Mouse (Mus musculus) heart, embryonic 13.5 days (tissue): Measurements from ENCODE around the gene Ugt1a6b. TPM values are rescaled to one million over a fixed set of nuclear protein-coding genes. Genes with fewer than 3 reads are reported as not detected.
"Not testable (repeated sequence)": the region's sequence is repeated elsewhere in the genome, so short reads cannot be mapped to it uniquely, and the experiment has no call there.

Experiments used
- ATAC-seq: fragments of 200-750 bp; cut with Nextera tagmentation; 2 replicates; pipeline ENCODE4 v1.8.0; 2017; ENCODE audit warnings: moderate TSS enrichment; ENCODE audit not compliant: insufficient number of reproducible peaks, low FRiP score, low TSS enrichment; ENCODE audit errors: extremely low read depth
- H3K27ac ChIP-seq: fragments of 300-500 bp; sonication (generic); replicated peaks from 2 replicates; pipeline ENCODE4 v1.5.1; 2015; ENCODE audit warnings: moderate library complexity, mild to moderate bottlenecking, inconsistent platforms
- H3K27me3 ChIP-seq: fragments of 300-500 bp; sonication (generic); replicated peaks from 2 replicates; pipeline ENCODE4 v1.6.1; 2015; ENCODE audit warnings: mild to moderate bottlenecking, inconsistent platforms
- H3K36me3 ChIP-seq: fragments of 300-500 bp; sonication (generic); 2 replicates; pipeline ENCODE4 v1.6.1; 2015; ENCODE audit warnings: mild to moderate bottlenecking, inconsistent platforms
- H3K4me1 ChIP-seq: fragments of 300-500 bp; sonication (generic); 2 replicates; pipeline ENCODE4 v1.6.1; 2015; ENCODE audit warnings: inconsistent platforms
- H3K4me2 ChIP-seq: fragments of 300-500 bp; sonication (generic); 2 replicates; pipeline ENCODE4 v1.6.1; 2015; ENCODE audit warnings: inconsistent platforms, mild to moderate bottlenecking, moderate library complexity
- H3K4me3 ChIP-seq: fragments of 300-500 bp; sonication (generic); 2 replicates; pipeline ENCODE4 v1.5.1; 2015; ENCODE audit warnings: moderate library complexity, mild to moderate bottlenecking, inconsistent platforms
- H3K9ac ChIP-seq: fragments of 300-500 bp; sonication (generic); 2 replicates; pipeline ENCODE4 v1.6.1; 2015; ENCODE audit warnings: inconsistent platforms, mild to moderate bottlenecking, moderate library complexity
- H3K9me3 ChIP-seq: fragments of 300-500 bp; sonication (generic); 2 replicates; pipeline ENCODE4 v1.6.1; 2016; ENCODE audit warnings: inconsistent platforms
- WGBS: fragments of 180-500 bp; shearing (Covaris S2); methylation state at CpG from one replicate; pipeline ENCODE4 v1.1.7; 2015; ENCODE audit warnings: mixed read lengths; 5-methylcytosine and 5-hydroxymethylcytosine counted together
- polyA plus RNA-seq: library from polyadenylated mRNA; unstranded; fragments of >200 nt; fragmentation: Nextera tagmentation; extraction: Ambion mirVana; gene quantifications from 2 replicates; pipeline ENCODE4 v1.2.1, GENCODE M21; 2015

Ugt1a6b gene
- polyA plus RNA-seq: not detected in 2 replicates

DNA sequence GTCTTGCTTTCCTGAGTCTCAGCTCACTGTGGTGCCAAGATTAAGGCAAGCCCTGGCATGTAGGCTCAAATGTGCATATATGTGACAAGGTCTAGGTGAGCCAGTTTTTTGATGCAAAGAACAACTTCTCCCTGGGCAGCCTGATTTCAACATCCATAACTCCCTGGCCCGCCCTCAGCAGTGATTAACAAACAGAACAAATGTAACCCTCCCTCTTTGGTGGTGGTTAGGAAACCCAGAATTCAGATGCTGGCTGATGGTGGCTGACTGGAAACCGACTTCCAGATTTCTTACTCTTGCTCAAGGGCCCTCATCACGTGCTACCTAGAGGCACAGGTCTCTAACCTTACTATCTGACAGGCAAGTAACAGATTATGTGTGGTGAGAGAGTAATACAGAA lies at the start of gene Ugt1a6b:
Gene Ugt1a6b, plus strand, starts transcription at position 234 of the 400 bp plus-strand sequence.
- H3K27me3 ChIP-seq, H3K27ac ChIP-seq, H3K4me1 ChIP-seq, H3K36me3 ChIP-seq, H3K4me3 ChIP-seq, H3K4me2 ChIP-seq, H3K9me3 ChIP-seq, H3K9ac ChIP-seq, ATAC-seq: not testable (repeated sequence)
- 39% methylated on average over 3 of the region's 3 CpGs for WGBS

DNA sequence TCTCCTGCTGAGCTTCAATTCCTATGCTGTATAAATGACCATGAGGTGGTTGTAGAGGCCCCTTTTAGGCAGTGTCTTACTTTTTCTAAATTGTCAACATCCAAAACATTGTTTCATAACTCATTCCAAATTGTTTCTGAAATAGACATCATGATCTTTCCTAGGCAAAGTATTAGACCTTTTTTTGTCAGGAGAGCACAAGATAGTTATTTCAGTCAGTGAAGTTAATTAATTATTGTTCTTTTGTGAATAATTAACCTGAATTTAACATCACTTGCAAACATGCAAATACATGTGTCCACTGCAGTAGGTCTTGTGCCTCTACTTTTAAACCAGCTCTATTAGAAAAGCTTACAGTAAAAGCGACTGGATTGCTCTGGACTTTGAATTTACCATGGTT lies 48.0 kb upstream of the Ugt1a6b start, which contains the start of gene Ugt1a10:
Gene Ugt1a10, plus strand, starts transcription at position 301 of the 400 bp plus-strand sequence.
- Histone ChIP-seq H3K9ac (no peak within 1 kb of the TSS), H3K4me2 (no peak within 1 kb of the TSS), H3K4me3 (no peak within 1 kb of the TSS), H3K27ac (no peak within 1 kb of the TSS), H3K9me3 (no peaks in the 10 kb centered on the region), H3K4me1 (no peaks in the 10 kb centered on the region), H3K36me3 (no peaks in the 10 kb centered on the region), H3K27me3 (no peaks in the 10 kb centered on the region)
- 63% methylated on average over 1 of the region's 1 CpGs for WGBS
- ATAC-seq: no peak

DNA sequence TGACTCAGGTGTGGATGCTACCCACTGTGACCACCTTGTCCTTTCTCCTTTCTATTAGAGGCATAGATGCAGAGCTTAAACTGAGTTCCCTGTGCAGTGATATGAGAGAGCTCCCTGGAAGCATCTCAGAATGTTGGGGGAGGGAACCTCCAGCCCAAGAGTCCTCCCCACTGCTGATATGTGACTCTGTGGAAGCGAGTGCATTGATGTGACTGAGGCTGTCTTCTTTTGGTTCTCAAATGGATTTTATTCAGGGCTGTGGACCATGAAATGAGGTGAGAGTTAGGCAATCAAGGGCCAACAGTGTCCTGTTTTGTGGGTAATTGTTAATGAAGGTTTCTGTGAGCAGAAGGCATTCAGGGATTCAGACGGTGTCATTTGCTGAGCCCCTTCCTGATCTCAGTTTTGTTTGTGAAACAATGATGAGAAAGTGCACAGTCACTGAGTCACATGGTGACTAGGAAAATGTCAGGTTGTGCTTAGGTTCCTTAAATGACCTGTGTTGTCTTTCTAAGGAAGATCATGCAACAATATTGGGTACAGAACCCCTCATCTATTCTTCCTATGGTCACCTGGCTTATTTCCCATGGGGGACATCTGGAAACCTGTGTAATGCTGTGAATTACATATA lies 36.5 kb upstream of the Ugt1a6b start:
- not testable (repeated sequence) for H3K4me2 ChIP-seq, H3K9me3 ChIP-seq, ATAC-seq, H3K27ac ChIP-seq, H3K4me3 ChIP-seq, H3K9ac ChIP-seq, H3K27me3 ChIP-seq, H3K36me3 ChIP-seq, H3K4me1 ChIP-seq
- 76% methylated on average over 1 of the region's 2 CpGs for WGBS

DNA sequence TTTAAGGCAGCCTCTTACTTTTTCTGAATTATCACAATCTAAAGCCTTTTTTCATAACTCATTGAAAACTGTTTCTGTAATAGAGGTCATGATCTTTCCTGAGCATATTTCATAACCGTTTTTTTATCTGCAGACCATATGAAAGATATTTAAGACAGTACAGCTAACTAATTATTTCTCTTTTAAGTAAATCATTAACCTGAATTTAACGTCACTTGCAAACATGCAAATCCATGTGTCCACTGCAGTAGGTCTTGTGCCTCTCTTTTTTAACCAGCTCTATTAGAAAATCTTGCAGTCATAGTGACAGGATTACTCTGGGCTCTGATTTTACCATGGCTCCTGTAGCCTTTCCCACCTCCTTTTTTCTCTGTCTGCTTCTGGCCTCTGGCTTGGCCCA lies 32.6 kb upstream of the Ugt1a6b start, which contains the start of gene Ugt1a9:
Gene Ugt1a9, plus strand, starts transcription at position 306 of the 400 bp plus-strand sequence.
- Histone ChIP-seq H3K4me1 (no peaks in the 10 kb centered on the region), H3K4me3 (no peak within 1 kb of the TSS), H3K9ac (no peak within 1 kb of the TSS), H3K27ac (no peak within 1 kb of the TSS), H3K36me3 (no peaks in the 10 kb centered on the region), H3K27me3 (no peaks in the 10 kb centered on the region), H3K9me3 (no peaks in the 10 kb centered on the region), H3K4me2 (no peak within 1 kb of the TSS)
- 70% methylated on average over 2 of the region's 2 CpGs for WGBS
- no peak for ATAC-seq

DNA sequence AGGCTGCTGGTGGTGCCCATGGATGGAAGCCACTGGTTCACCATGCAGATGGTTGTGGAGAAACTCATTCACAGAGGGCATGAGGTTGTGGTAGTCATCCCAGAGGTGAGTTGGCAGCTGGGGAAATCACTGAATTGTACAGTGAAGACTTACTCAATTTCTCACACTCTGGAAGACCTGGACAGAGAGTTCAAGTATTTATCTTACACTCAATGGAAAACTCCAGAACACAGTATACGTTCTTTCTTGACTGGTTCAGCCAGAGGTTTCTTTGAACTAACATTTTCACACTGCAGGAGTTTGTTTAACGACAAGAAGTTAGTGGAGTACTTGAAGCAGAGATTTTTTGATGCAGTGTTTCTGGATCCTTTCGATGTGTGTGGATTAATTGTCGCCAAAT lies 32.1 kb upstream of the Ugt1a6b start:
- ATAC-seq: no peak
- Histone ChIP-seq H3K4me3 (no peak overlapping the region), H3K4me2 (no peak overlapping the region), H3K9ac (no peak overlapping the region), H3K4me1 (no peaks in the 10 kb centered on the region), H3K27me3 (no peaks in the 10 kb centered on the region), H3K36me3 (no peaks in the 10 kb centered on the region), H3K27ac (no peak overlapping the region), H3K9me3 (no peaks in the 10 kb centered on the region)
- WGBS: 68% methylated on average over 4 of the region's 4 CpGs

DNA sequence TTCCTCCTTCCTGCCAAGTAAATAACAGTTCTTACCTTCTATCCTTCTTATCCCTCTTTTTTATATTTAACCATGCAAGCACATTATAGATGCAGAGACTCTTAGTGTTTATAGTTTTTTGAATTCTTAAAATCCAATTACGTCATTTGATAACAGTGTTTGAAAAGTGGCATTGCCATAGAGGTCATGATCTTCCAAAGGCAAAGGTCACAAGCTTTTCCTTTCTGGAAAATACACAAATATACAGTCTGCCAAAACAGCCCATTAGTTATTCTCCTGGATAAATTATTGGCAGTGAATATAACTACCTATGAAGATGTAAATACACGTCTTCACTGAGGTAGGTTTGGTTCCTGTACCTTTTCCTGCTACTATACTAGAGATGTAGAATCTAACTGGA lies 28.6 kb upstream of the Ugt1a6b start:
- H3K9me3 ChIP-seq: no peaks in the 10 kb centered on the region
- ATAC-seq: no peak
- no peak overlapping the region for H3K27ac ChIP-seq
- 74% methylated on average over 2 of the region's 2 CpGs for WGBS
- no peaks in the 10 kb centered on the region for H3K27me3 ChIP-seq
- no peaks in the 10 kb centered on the region for H3K4me1 ChIP-seq
- no peaks in the 10 kb centered on the region for H3K36me3 ChIP-seq
- no peak overlapping the region for H3K9ac ChIP-seq
- no peak overlapping the region for H3K4me2 ChIP-seq
- no peak overlapping the region for H3K4me3 ChIP-seq

DNA sequence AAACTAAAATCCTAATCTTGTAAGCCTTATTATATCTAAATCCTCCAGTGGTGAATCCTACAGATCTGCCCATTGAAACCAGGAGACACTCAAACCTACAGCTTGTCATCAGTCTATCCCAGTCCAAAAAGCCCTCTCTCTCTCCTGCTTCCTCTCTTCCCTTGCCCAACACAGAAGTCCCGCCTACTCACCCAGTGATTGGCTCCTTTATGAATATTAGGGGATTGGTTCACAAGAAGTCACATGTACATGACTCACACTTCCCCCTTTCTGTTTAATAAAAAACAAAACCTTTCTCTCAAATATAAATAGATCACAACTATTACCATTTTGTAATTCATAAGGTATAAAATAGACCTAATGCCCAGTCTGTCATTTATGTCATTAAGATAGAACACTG lies 25.9 kb upstream of the Ugt1a6b start:
- no peak overlapping the region for H3K27ac ChIP-seq
- H3K9ac ChIP-seq: no peak overlapping the region
- no peaks in the 10 kb centered on the region for H3K27me3 ChIP-seq
- no peaks in the 10 kb centered on the region for H3K4me1 ChIP-seq
- ATAC-seq: no peak
- no peaks in the 10 kb centered on the region for H3K9me3 ChIP-seq
- H3K4me2 ChIP-seq: no peak overlapping the region
- no peak overlapping the region for H3K4me3 ChIP-seq
- WGBS: 81% methylated on average over 1 of the region's 1 CpGs
- H3K36me3 ChIP-seq: no peaks in the 10 kb centered on the region

DNA sequence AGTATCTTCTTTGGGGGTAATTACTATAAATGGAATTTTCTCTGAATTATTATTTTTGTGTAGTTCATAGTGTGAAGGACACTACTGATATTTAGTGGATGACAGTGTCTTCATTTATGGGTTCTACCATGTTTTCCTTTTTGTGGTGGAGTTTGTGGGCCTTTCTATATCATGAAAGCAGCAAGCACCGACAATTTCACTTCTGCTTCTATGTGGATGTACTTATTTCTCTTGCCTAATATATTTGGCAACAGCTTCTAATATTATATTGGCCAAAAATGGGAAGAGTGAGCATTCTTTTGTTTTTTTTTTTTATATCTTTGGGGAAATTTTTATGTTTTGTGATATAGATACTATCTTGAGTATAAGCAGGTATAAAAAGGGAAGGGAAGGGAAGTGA lies 21.4 kb upstream of the Ugt1a6b start:
- Histone ChIP-seq H3K9me3 (no peaks in the 10 kb centered on the region), H3K4me3 (no peak overlapping the region), H3K27ac (no peak overlapping the region), H3K27me3 (no peaks in the 10 kb centered on the region), H3K9ac (no peak overlapping the region), H3K4me2 (no peak overlapping the region), H3K4me1 (no peaks in the 10 kb centered on the region), H3K36me3 (no peaks in the 10 kb centered on the region)
- ATAC-seq: no peak
- 77% methylated on average over 1 of the region's 1 CpGs for WGBS

DNA sequence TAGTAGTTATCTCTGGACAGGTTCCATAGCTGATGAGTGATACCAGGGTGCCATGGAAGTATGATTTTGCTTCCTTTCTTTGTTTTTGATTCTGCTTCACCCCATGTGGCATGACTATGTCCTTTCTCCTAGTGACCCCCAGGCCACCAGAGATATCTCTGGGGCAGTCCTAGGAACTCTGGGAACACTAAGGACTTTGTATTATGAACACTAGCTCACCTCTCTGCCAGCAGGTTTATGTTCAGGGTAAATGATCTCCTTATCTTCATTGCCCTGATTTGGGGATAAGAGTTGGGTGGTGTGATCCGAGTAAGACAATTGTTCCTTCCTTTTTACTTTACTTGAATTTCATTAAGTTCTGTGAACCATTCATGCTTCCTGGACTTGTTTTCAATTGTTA lies 16.9 kb upstream of the Ugt1a6b start:
- H3K4me2 ChIP-seq: no peak overlapping the region
- no peak overlapping the region for H3K27ac ChIP-seq
- no peak for ATAC-seq
- H3K4me3 ChIP-seq: no peak overlapping the region
- no peaks in the 10 kb centered on the region for H3K4me1 ChIP-seq
- H3K27me3 ChIP-seq: no peaks in the 10 kb centered on the region
- no peaks in the 10 kb centered on the region for H3K36me3 ChIP-seq
- no peaks in the 10 kb centered on the region for H3K9me3 ChIP-seq
- 66% methylated on average over 1 of the region's 1 CpGs for WGBS
- H3K9ac ChIP-seq: no peak overlapping the region

DNA sequence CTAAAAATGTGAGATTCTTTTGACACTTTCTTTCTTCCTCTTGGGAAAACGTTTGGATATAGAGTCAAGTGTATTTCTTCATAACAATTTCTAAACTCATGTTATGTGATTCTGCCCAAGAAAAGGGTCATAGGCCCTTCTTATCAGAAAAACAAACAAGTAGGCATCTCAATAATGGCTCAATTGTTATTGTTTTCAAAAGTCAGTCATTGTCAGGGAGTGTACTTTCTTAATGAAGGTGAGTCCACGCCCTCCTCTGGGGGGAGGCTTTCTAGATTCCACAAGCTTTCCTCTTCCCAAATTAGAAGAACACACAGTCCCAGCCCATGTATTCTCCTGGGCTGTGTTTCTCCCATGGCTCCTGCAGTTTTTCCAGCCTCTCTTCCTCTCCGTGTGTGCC lies 15.5 kb upstream of the Ugt1a6b start, which contains the start of gene Ugt1a8:
Gene Ugt1a8, plus strand, starts transcription at position 301 of the 400 bp plus-strand sequence.
- WGBS: 53% methylated on average over 3 of the region's 3 CpGs
- ATAC-seq: no peak

DNA sequence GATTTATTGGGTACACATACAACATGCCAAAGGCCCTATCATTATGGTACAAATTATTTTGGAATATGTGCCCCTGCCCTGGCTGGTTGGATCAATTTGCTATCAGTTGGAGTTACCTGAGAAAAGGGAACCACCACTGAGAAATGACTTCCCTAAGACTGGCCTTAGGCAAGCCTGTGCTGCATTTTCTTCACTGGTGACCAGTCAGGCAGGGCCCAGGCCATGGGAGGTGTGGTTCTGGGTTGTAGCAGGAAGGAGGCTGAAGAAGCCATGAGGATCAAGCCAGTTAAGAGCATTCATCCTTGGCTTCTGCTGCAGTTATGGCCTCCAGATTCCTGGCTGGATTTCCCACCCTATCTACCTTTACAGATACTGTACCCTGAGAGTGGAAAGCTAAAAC lies 10.7 kb upstream of the Ugt1a6b start:
- H3K4me3 ChIP-seq: no peak overlapping the region
- H3K4me2 ChIP-seq: no peak overlapping the region
- no peaks in the 10 kb centered on the region for H3K36me3 ChIP-seq
- no peak for ATAC-seq
- H3K9me3 ChIP-seq: no peaks in the 10 kb centered on the region
- H3K9ac ChIP-seq: no peak overlapping the region
- no peaks in the 10 kb centered on the region for H3K27me3 ChIP-seq
- H3K27ac ChIP-seq: no peak overlapping the region
- no peaks in the 10 kb centered on the region for H3K4me1 ChIP-seq

More for the DNA sequence above, 15.5 kb upstream of the Ugt1a6b start, which contains the start of gene Ugt1a8:
- Histone ChIP-seq H3K27ac (no peak within 1 kb of the TSS), H3K27me3 (no peaks in the 10 kb centered on the region), H3K9ac (no peak within 1 kb of the TSS), H3K4me3 (no peak within 1 kb of the TSS), H3K9me3 (no peaks in the 10 kb centered on the region), H3K4me1 (no peaks in the 10 kb centered on the region), H3K36me3 (no peaks in the 10 kb centered on the region), H3K4me2 (no peak within 1 kb of the TSS)

DNA sequence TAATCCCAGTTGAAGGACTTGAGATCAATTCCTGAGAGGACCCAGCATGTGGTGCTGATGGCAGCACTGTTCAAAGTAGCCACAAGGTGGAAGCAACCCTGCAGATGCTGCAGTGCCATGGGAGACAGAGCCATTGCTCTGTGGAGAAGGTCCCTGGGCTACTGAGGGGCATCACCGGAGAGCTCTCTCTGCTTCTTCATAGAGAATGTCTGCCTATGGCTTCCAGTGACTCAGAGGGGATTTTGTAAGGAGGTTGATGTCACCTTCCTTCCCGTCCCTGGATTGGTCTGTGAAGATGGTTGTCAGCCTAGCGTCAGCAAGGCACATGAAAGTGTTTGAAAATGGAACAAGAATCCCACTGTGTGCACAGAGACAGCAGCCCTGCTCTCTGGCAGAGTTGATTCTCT lies 8.8 kb upstream of the Ugt1a6b start:
- 65% methylated on average over 3 of the region's 3 CpGs for WGBS
- H3K4me3 ChIP-seq, H3K36me3 ChIP-seq, ATAC-seq, H3K4me1 ChIP-seq, H3K9ac ChIP-seq, H3K9me3 ChIP-seq, H3K4me2 ChIP-seq, H3K27ac ChIP-seq, H3K27me3 ChIP-seq: not testable (repeated sequence)
